In the genomic region with DNA sequence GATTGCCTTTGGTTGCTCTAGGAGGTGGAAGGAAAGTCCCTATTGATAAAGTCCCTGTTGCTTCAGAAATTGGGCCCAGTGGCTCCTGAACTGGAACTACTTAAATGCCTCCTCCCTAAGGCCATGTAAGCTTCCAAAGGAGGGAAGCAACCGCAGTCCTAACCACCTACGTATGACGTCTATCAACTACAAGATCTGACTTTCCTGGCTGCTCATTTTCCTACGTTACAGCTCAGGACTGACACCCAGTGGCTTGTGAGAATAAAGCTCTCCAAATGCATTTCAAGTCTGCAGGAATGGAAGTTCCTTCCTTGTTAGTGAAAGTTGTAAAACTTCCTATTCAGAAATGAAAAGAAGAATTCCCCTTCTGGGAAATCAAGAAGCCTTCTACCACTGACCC, we compare ENCODE assay signal across 8 mouse cellular contexts. TPM values are rescaled to one million over a fixed set of nuclear protein-coding genes. Genes with fewer than 3 reads are reported as not detected.
DNase-seq lines count a peak whose midpoint lies in the region; ATAC-seq lines count a peak whose summit lies in the region.

No protein-coding gene starts in this region.

- ATAC-seq in frontal cortex, adult (ENCODE audit: low TSS enrichment) = peak; percentile 99

- intact Hi-C loops in left cerebral cortex, postnatal 4 days (cut with DNase I) = loop anchor here (5.0 kb wide), 1 partner anchor 526 kb away; no protein-coding TSS in a partner anchor

- DNase-seq in frontal cortex, postnatal 14 days (ENCODE audit: low spot score in 2 of 2) = no peak
- peak; percentile 19 for DNase-seq in ovary, postnatal 14 days (ENCODE audit: low spot score)
- no peak for DNase-seq in ovary, postnatal 36 days (ENCODE audit: low spot score)
- peak; percentile 31 for DNase-seq in embryo, embryonic 11.5 days (ENCODE audit: low read depth, low spot score)
- peak; percentile 22 for DNase-seq in left cerebral cortex, postnatal 4 days
- peak; percentile 58 for DNase-seq in splenic B cell, adult 2 months (ENCODE audit: low read depth, low spot score)
- no peak for DNase-seq in c-Kit-positive CD71-positive TER-119-positive erythroid progenitor cells, embryonic 14.5 days (ENCODE audit: low spot score)

- H3K27me3 ChIP-seq in splenic B cell, adult 2 months (ENCODE audit: control insufficient read depth, insufficient read depth, low read length, poor library complexity, severe bottlenecking) = no peaks in the 10 kb centered on the region

- H3K36me3 ChIP-seq in splenic B cell, adult 2 months (ENCODE audit: control insufficient read depth, insufficient read depth, low read length, poor library complexity, severe bottlenecking) = no peaks in the 10 kb centered on the region

RNA-seq across cellular contexts. Expression of a gene that starts 8.6 kb away (rescaled TPM):
- total RNA-seq in left cerebral cortex, postnatal 4 days (2021) = under 1 TPM; 0.40 to 0.58 TPM

RNA-seq across cellular contexts. Expression of a gene that starts 38.0 kb away (rescaled TPM):
- total RNA-seq in left cerebral cortex, postnatal 4 days (2021) = 10 to 100 TPM; 57.9 to 82.4 TPM

Comparison
In these comparisons a context has a peak if more than half of its experiments do, and no peak if none do; other contexts are left out.
1. DNase-seq: peak in ovary, postnatal 14 days (single experiment), embryo, embryonic 11.5 days (single experiment), left cerebral cortex, postnatal 4 days (single experiment) and splenic B cell, adult 2 months (single experiment); none in frontal cortex, postnatal 14 days (0 of 2), ovary, postnatal 36 days (single experiment) and c-Kit-positive CD71-positive TER-119-positive erythroid progenitor cells, embryonic 14.5 days (single experiment).